Mouse (Mus musculus) spleen, adult 2 months (tissue): ENCODE measurements around the gene Tmbim4. TPM values are rescaled to one million over a fixed set of nuclear protein-coding genes. Genes with fewer than 3 reads are reported as not detected.

Source experiments
- DNase-seq, 2 experiments: peaks; one replicate each; pipeline versions ENCODE4 v3.0.0 to v3.0.0-alpha.2; 2012 to 2021; ENCODE audit warnings: low spot score in 2 of 2, low read depth in 1 of 2
- H3K27ac ChIP-seq: fragments of 200-500 bp; 2 replicates; pipeline ENCODE4 v1.5.1; 2012; ENCODE audit warnings: low read length, inconsistent platforms; ENCODE audit not compliant: insufficient read depth
- H3K27me3 ChIP-seq: fragments of 200-500 bp; 2 replicates; pipeline ENCODE4 v1.6.1; 2012; ENCODE audit warnings: mild to moderate bottlenecking, moderate library complexity, low read length, inconsistent platforms; ENCODE audit not compliant: control insufficient read depth, insufficient read depth
- H3K36me3 ChIP-seq: fragments of 200-500 bp; 2 replicates; pipeline ENCODE4 v1.6.1; 2012; ENCODE audit warnings: mild to moderate bottlenecking, low read length, inconsistent platforms; ENCODE audit not compliant: control insufficient read depth, insufficient read depth
- H3K4me1 ChIP-seq: fragments of 200-500 bp; 2 replicates; pipeline ENCODE4 v1.6.1; 2011; ENCODE audit warnings: inconsistent platforms; ENCODE audit not compliant: control insufficient read depth, insufficient read depth, insufficient read length
- H3K4me3 ChIP-seq: fragments of 200-500 bp; 2 replicates; pipeline ENCODE4 v1.5.1; 2011; ENCODE audit warnings: mild to moderate bottlenecking, inconsistent platforms; ENCODE audit not compliant: insufficient read depth, insufficient read length; ENCODE audit errors: extremely low read depth
- CTCF ChIP-seq: fragments of 200-500 bp; IDR thresholded peaks from 2 replicates; pipeline ENCODE4 v1.5.1; 2011; ENCODE audit warnings: mild to moderate bottlenecking, inconsistent platforms; ENCODE audit not compliant: insufficient read depth, insufficient read length, insufficient replicate concordance; ENCODE audit errors: extremely low read depth
- POLR2A ChIP-seq: fragments of 200-500 bp; IDR thresholded peaks from 2 replicates; pipeline ENCODE4 v1.6.1; 2011; ENCODE audit warnings: low read depth, low read length, inconsistent platforms
- WGBS: fragments of 180-500 bp; shearing (Covaris S2); methylation state at CpG from one replicate; pipeline ENCODE4 v1.1.7; 2018; 5-methylcytosine and 5-hydroxymethylcytosine counted together
- polyA plus RNA-seq: library from polyadenylated mRNA; depleted of rRNA; stranded (reverse); fragments of >200 nt; gene quantifications from 2 replicates; pipeline ENCODE4 v1.2.3, GENCODE M21; 2012

The Tmbim4 gene
- polyA plus RNA-seq, 1 experiment = 110 TPM

- DNase-seq = no peak
These were observed 36.2 kb upstream of the Tmbim4 start for GRCm38 (mm10) chr10:120164931-120165792.

GRCm38 (mm10) chr10:120165793-120166503 lies 35.4 kb upstream of the Tmbim4 start:
- Histone ChIP-seq H3K27ac (no peak overlapping the region), H3K4me1 (no peaks in the 10 kb centered on the region), H3K4me3 (no peak overlapping the region), H3K36me3 (peaks cover 4% of the 10 kb centered on the region), H3K27me3 (no peaks in the 10 kb centered on the region)
- WGBS = 91% methylated on average over 17 of the region's 17 CpGs
- DNase-seq = no peak
- TF ChIP-seq CTCF (no peak), POLR2A (no peak)

More at GRCm38 (mm10) chr10:120164931-120165792, 36.2 kb upstream of the Tmbim4 start:
- H3K4me3 ChIP-seq = no peak overlapping the region
- WGBS = 94% methylated on average over 19 of the region's 19 CpGs
- TF ChIP-seq CTCF = no peak
- TF ChIP-seq POLR2A = no peak
- peaks cover 4% of the 10 kb centered on the region for H3K36me3 ChIP-seq
- H3K27ac ChIP-seq = no peak overlapping the region
- no peaks in the 10 kb centered on the region for H3K4me1 ChIP-seq
- no peaks in the 10 kb centered on the region for H3K27me3 ChIP-seq

- WGBS = 66% methylated on average over 1 of the region's 1 CpGs
- peaks cover 6% of the 10 kb centered on the region for H3K36me3 ChIP-seq
- no peak for TF ChIP-seq POLR2A
- no peak for TF ChIP-seq CTCF
- no peak overlapping the region for H3K27ac ChIP-seq
- H3K4me3 ChIP-seq = no peak overlapping the region
- no peak for DNase-seq
- no peaks in the 10 kb centered on the region for H3K27me3 ChIP-seq
- no peaks in the 10 kb centered on the region for H3K4me1 ChIP-seq
These were observed 33.3 kb upstream of the Tmbim4 start for GRCm38 (mm10) chr10:120168070-120168469.

- peaks cover 9% of the 10 kb centered on the region for H3K36me3 ChIP-seq
- 40% methylated on average over 10 of the region's 10 CpGs for WGBS
- no peak for TF ChIP-seq POLR2A
- no peak for TF ChIP-seq CTCF
- H3K4me1 ChIP-seq = no peaks in the 10 kb centered on the region
- no peak for DNase-seq
- no peaks in the 10 kb centered on the region for H3K27me3 ChIP-seq
- H3K27ac ChIP-seq = no peak overlapping the region
- H3K4me3 ChIP-seq = no peak overlapping the region
These were observed 32.3 kb upstream of the Tmbim4 start for GRCm38 (mm10) chr10:120169064-120169463.

GRCm38 (mm10) chr10:120169841-120170240 lies 31.5 kb upstream of the Tmbim4 start:
- Histone ChIP-seq H3K4me3 (no peak overlapping the region), H3K27ac (no peak overlapping the region), H3K36me3 (peaks cover 11% of the 10 kb centered on the region), H3K27me3 (no peaks in the 10 kb centered on the region), H3K4me1 (no peaks in the 10 kb centered on the region)
- TF ChIP-seq CTCF (no peak), POLR2A (no peak)
- DNase-seq = no peak
- WGBS = 92% methylated on average over 5 of the region's 5 CpGs

- no peak for TF ChIP-seq POLR2A
- TF ChIP-seq CTCF = no peak
- WGBS = 90% methylated on average over 4 of the region's 4 CpGs
- Histone ChIP-seq H3K4me3 (no peak overlapping the region), H3K27ac (no peak overlapping the region), H3K4me1 (no peaks in the 10 kb centered on the region), H3K27me3 (no peaks in the 10 kb centered on the region), H3K36me3 (peaks cover 11% of the 10 kb centered on the region)
- DNase-seq = no peak
These were observed 31.1 kb upstream of the Tmbim4 start for GRCm38 (mm10) chr10:120170277-120170676.
